Mouse (Mus musculus): Measurements from ENCODE around the gene Cabin1. TPM values are rescaled to one million over a fixed set of nuclear protein-coding genes. Genes with fewer than 3 reads are reported as not detected.

Cabin1 gene
- total and polyA plus RNA-seq, 3 experiments: 27.2 to 115 (median 54.9) TPM

DNA sequence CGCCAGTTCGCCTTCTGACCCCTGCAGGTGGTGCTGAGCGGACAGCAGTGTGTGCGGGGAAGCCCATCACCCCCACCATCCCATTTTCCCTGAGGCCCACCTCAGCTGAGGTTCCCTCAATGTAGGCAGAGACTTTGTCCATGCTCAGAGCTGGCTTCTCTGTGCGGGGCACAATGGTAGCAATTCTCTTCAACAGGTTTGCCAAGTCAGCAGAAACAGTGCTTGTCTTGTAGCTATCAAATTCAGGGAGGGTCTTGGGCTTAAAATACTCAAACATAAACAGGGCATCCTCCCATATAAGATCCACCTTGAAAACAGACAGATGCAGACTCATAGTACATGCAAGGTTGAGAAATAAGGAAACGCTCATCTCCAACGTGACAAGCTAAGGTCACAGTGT, 38.7 kb downstream of the Cabin1 start:
- peaks cover 0 to 16% of the 10 kb centered on the region in 2 experiments; a peak in 2 of 4 replicates for H3K36me3 ChIP-seq (ENCODE audit: control insufficient read depth in 1 of 2, insufficient read depth in 2 of 2, low read length in 2 of 2)
- no peaks in the 10 kb centered on the region for H3K4me1 ChIP-seq (ENCODE audit: control insufficient read depth in 1 of 2, insufficient read depth in 2 of 2, low read length in 2 of 2)
- no peaks in the 10 kb centered on the region for H3K79me2 ChIP-seq (ENCODE audit: control insufficient read depth, insufficient read depth, low read length, poor library complexity)
- no peak overlapping the region for H3K27ac ChIP-seq (ENCODE audit: control insufficient read depth, low read depth, low read length)
- no peaks in the 10 kb centered on the region for H3K9me3 ChIP-seq (replicated peaks; ENCODE audit: insufficient read depth, low read length)
- no peak overlapping the region for H3K4me3 ChIP-seq (ENCODE audit: control insufficient read depth in 1 of 2, insufficient read depth in 1 of 2, low read depth in 2 of 2, low read length in 2 of 2)
- no peak overlapping the region for H3K9ac ChIP-seq (ENCODE audit: control insufficient read depth, low read depth, low read length, poor library complexity, severe bottlenecking)
- DNase-seq (ENCODE audit: low read depth, low spot score): no peak
- H3K27me3 ChIP-seq (ENCODE audit: control insufficient read depth in 1 of 2, insufficient read depth in 2 of 2, low read length in 2 of 2): no peaks in the 10 kb centered on the region
- TF ChIP-seq TBP (IDR thresholded peaks at IDR 0.05; ENCODE audit: low read depth, low read length): no peak
- no peak for TF ChIP-seq MYB (IDR thresholded peaks at IDR 0.05; ENCODE audit: low read depth, low read length)
- no peak for TF ChIP-seq USF1 (IDR thresholded peaks at IDR 0.05; ENCODE audit: low read depth, low read length)
- TF ChIP-seq MXI1 (IDR thresholded peaks at IDR 0.05; ENCODE audit: low read depth, low read length): no peak

DNA sequence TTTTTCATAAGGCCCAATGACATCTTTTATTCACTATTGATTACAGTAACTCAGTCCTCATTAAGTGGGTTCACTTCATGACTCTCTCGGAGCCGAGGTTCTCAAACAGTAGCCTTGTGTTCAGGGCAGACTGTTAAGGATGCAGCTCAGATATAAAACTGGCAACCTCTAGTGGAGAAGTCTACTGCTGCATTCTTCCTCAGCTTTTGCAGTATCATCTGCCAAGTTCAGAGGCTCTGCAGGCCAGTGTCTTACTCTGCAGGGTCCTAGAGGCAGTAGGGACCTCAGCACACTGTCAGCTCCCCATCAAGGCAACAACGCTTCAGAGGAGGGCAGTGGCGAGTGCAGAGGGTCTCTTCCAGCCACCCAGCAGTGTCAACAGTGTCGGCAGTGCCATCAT, 43.9 kb downstream of the Cabin1 start:
- H3K9me3 ChIP-seq (replicated peaks; ENCODE audit: insufficient read depth, low read length): no peaks in the 10 kb centered on the region
- H3K4me3 ChIP-seq (ENCODE audit: control insufficient read depth in 1 of 2, insufficient read depth in 1 of 2, low read depth in 2 of 2, low read length in 2 of 2): no peak overlapping the region
- no peak for DNase-seq (ENCODE audit: low read depth, low spot score)
- no peaks in the 10 kb centered on the region for H3K27me3 ChIP-seq (ENCODE audit: control insufficient read depth in 1 of 2, insufficient read depth in 2 of 2, low read length in 2 of 2)
- H3K79me2 ChIP-seq (ENCODE audit: control insufficient read depth, insufficient read depth, low read length, poor library complexity): no peaks in the 10 kb centered on the region
- H3K36me3 ChIP-seq (ENCODE audit: control insufficient read depth in 1 of 2, insufficient read depth in 2 of 2, low read length in 2 of 2): peaks cover 0 to 9% of the 10 kb centered on the region in 2 experiments; a peak in 2 of 4 replicates
- TF ChIP-seq RAD21 (IDR thresholded peaks at IDR 0.05; ENCODE audit: low read depth, low read length) (no peak), ELF1 (IDR thresholded peaks at IDR 0.05; ENCODE audit: low read depth, low read length) (no peak), BHLHE40 (IDR thresholded peaks at IDR 0.05; ENCODE audit: borderline replicate concordance, low read depth, low read length) (no peak), NELFE (IDR thresholded peaks at IDR 0.05; ENCODE audit: low read depth, low read length) (no peak), HCFC1 (IDR thresholded peaks at IDR 0.05; ENCODE audit: low read depth, low read length) (no peak), E2F4 (IDR thresholded peaks at IDR 0.05; ENCODE audit: borderline replicate concordance, low read depth, low read length) (no peak), EP300 (IDR thresholded peaks at IDR 0.05; ENCODE audit: low read depth in 1 of 2, low read length in 2 of 2) (no peak), POLR2A (IDR thresholded peaks at IDR 0.05; ENCODE audit: control insufficient read depth in 1 of 2, insufficient read depth in 1 of 2, low read depth in 1 of 2, low read length in 2 of 2, poor library complexity in 1 of 2) (no peak; a peak in 1 of 4 replicates)
- no peak overlapping the region for H3K9ac ChIP-seq (ENCODE audit: control insufficient read depth, low read depth, low read length, poor library complexity, severe bottlenecking)
- no peaks in the 10 kb centered on the region for H3K4me1 ChIP-seq (ENCODE audit: control insufficient read depth in 1 of 2, insufficient read depth in 2 of 2, low read length in 2 of 2)
- no peak overlapping the region for H3K27ac ChIP-seq (ENCODE audit: control insufficient read depth, low read depth, low read length)

DNA sequence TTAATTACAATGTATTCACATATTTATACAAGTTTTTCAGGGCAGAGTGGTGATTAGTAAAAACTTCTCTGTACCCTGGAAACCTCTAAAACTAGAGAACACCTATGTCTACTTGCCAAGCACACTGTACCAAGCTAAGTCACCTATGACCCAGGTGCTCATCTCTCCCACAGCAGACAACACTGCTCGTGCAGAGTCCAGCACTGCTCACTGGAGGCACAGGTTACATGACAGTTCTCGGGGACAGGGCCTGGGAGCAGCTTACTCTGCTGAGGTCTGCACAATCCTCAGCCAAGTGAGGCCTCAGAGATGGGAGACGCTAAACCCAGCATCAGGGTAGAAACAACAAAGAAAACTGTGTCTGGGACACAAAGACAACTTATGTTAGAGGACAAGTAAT, 49.3 kb downstream of the Cabin1 start:
- H3K27ac ChIP-seq (ENCODE audit: control insufficient read depth, low read depth, low read length): no peak overlapping the region
- H3K9me3 ChIP-seq (replicated peaks; ENCODE audit: insufficient read depth, low read length): no peaks in the 10 kb centered on the region
- TF ChIP-seq USF1 (IDR thresholded peaks at IDR 0.05; ENCODE audit: low read depth, low read length) (no peak), MAZ (IDR thresholded peaks at IDR 0.05; ENCODE audit: low read depth, low read length) (no peak), NELFE (IDR thresholded peaks at IDR 0.05; ENCODE audit: low read depth, low read length) (no peak), JUND (IDR thresholded peaks at IDR 0.05; ENCODE audit: low read depth, low read length) (no peak), SMC3 (IDR thresholded peaks at IDR 0.05; ENCODE audit: low read depth, low read length) (no peak), HCFC1 (IDR thresholded peaks at IDR 0.05; ENCODE audit: low read depth, low read length) (no peak), UBTF (IDR thresholded peaks at IDR 0.05; ENCODE audit: borderline replicate concordance, insufficient read depth, low read depth, low read length) (no peak), NRF1 (IDR thresholded peaks at IDR 0.05; ENCODE audit: insufficient read depth, low read depth, low read length, poor library complexity, severe bottlenecking) (no peak), E2F4 (IDR thresholded peaks at IDR 0.05; ENCODE audit: borderline replicate concordance, low read depth, low read length) (no peak), RCOR1 (IDR thresholded peaks at IDR 0.05; ENCODE audit: low read depth, low read length) (no peak), MYC (IDR thresholded peaks at IDR 0.05; ENCODE audit: low read depth, low read length) (no peak), POLR2A (IDR thresholded peaks at IDR 0.05; ENCODE audit: control insufficient read depth in 1 of 2, insufficient read depth in 1 of 2, low read depth in 1 of 2, low read length in 2 of 2, poor library complexity in 1 of 2) (no peak), ELF1 (IDR thresholded peaks at IDR 0.05; ENCODE audit: low read depth, low read length) (no peak), ETS1 (IDR thresholded peaks at IDR 0.05; ENCODE audit: low read depth, low read length) (no peak), BHLHE40 (IDR thresholded peaks at IDR 0.05; ENCODE audit: borderline replicate concordance, low read depth, low read length) (no peak), TCF12 (IDR thresholded peaks at IDR 0.05; ENCODE audit: low read depth, low read length) (no peak), TBP (IDR thresholded peaks at IDR 0.05; ENCODE audit: low read depth, low read length) (no peak), MYB (IDR thresholded peaks at IDR 0.05; ENCODE audit: low read depth, low read length) (no peak), ZC3H11A (IDR thresholded peaks at IDR 0.05; ENCODE audit: low read depth, low read length) (no peak)

More for the DNA sequence above, 49.3 kb downstream of the Cabin1 start:
- Histone ChIP-seq H3K9ac (ENCODE audit: control insufficient read depth, low read depth, low read length, poor library complexity, severe bottlenecking) (no peak overlapping the region), H3K4me1 (ENCODE audit: control insufficient read depth in 1 of 2, insufficient read depth in 2 of 2, low read length in 2 of 2) (no peaks in the 10 kb centered on the region), H3K79me2 (ENCODE audit: control insufficient read depth, insufficient read depth, low read length, poor library complexity) (no peaks in the 10 kb centered on the region), H3K27me3 (ENCODE audit: control insufficient read depth in 1 of 2, insufficient read depth in 2 of 2, low read length in 2 of 2) (no peaks in the 10 kb centered on the region), H3K4me3 (ENCODE audit: control insufficient read depth in 1 of 2, insufficient read depth in 1 of 2, low read depth in 2 of 2, low read length in 2 of 2) (no peak overlapping the region), H3K36me3 (ENCODE audit: control insufficient read depth in 1 of 2, insufficient read depth in 2 of 2, low read length in 2 of 2) (peaks cover 0 to 6% of the 10 kb centered on the region in 2 experiments; a peak in 2 of 4 replicates)
- no peak for DNase-seq (ENCODE audit: low read depth, low spot score)
